Mouse (Mus musculus): Measurements from ENCODE around the gene Esr1.

Esr1 gene

DNA sequence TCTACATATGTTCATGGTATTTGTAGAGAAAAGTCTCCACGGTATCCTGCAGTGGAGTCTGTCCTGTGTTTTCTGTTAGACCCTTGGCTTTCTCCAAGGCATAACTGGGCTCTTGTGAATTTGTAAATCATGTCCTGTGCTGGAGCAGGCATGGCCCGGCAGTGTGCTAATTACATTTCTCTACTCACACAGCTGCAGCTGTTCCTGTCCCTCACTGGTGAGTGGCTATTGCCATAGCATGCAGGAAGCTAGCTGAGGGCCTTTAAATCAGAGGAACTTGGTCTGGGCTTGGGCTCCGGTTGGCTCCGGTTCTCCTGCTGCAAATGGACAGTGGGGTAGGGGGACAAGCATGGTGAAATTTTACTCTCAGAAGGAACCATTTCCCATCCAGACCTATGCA, 226.7 kb downstream of the Esr1 start:
- DNase-seq (ENCODE audit: low spot score): no peak

DNA sequence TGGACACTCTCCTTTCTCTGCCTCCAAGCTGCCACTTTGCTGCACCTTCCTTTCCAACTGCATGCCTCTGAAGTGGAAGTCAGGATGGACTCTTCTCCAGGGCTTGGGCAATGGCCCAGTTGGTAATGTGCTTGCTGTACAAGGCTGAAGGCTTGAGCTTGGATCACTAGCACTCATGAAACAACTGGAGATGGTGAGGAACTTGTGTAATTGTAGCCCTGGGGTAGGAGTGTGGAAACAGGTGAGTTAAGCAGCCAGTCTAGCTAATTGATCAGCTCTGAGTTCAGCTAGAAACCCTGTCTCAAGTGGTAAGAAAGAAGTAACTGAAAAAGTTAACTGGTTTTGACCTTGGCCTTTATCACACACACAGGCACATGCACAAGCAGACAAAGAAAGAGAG, 229.6 kb downstream of the Esr1 start:
- no peak for DNase-seq (ENCODE audit: low spot score)

DNA sequence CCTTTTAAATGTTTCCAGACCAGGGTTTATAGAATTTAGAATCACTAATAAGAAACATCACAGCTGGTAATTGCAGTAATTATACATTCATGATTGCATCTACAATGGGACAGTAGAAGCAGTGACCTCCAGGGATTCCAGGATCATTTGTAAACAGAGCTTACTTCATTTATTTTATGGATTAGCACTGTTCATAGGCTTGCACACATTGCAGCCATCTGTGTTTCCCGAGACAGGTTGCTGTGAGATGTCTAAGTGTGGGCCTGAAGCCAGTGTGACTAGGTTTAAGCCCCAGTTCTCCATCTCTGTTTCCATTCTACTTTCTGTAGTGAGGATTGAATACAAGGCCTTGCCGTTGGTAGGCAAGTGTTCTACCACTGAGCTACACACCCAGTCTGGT, 236.1 kb downstream of the Esr1 start:
- no peak for DNase-seq (ENCODE audit: low spot score)

DNA sequence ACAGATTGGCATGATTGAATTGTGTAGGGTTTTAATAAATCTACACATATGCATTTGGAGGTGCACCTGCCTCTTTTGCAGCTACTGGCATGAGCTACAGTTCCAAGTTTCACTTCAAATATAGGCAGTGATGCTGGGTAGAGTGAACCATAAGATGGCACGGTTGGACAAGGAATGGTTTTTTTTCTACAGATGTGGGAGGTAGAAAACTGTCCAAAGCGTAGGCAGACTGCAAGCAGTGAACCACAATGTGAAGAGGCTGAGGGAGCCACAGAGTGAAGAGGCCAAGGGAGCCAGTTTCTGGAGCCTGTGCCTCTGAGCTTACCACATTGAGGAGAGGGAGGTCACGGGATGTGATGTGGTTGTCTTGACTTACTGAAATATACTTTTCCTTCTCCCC, 238.5 kb downstream of the Esr1 start:
- DNase-seq (ENCODE audit: low spot score): no peak

DNA sequence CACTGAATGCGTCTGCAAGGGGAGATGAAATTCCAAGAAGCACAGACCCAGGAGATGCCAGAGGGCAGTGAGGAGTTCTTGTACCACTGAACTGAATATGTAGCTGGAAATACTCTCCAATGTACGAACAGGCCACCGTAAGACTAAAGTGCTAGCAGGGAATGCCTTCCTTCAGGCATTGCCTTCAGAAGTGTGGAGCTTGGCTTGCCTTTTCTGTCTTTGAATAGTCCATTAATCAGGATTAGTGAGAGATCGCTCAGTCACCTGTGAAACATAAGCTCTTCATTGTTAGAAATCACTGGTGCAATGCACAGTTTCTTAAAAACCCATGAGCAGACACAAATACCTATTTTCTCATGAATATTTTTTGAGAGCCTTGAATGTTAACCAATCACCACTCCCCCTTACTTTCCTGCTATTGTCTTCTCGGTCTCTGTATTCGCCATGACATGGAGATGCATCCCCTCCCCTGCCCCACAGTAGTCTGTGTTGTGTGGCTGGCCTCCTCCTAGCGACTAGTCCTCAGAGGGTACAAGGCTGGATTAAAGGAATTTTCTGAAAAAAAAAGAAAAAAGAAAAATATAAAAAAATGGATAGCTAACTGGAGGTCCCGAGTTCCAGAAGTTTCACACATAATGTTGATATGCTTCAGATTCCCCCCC, 263.8 kb downstream of the Esr1 start:
- no peak for DNase-seq (ENCODE audit: low spot score)

DNA sequence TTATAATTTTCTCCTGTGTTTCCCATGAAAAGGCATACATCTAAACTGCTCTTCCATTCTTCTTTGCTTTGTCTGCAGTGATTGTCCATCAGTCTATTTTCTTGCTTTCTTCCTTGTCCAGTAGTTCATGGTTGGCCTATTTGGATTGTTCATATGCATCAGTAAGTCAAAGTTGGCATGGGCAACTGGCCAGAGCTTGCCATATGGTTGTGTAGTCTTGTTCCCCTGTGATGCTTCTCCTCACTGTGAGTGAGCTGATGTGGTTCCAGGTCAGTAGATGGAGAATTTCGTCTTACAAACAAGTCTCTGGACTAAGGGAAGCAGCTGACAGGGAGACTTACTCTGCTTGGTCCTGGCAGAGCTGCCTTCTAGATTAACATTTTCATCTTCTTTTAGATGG, 270.0 kb downstream of the Esr1 start:
- DNase-seq (ENCODE audit: low spot score): no peak

DNA sequence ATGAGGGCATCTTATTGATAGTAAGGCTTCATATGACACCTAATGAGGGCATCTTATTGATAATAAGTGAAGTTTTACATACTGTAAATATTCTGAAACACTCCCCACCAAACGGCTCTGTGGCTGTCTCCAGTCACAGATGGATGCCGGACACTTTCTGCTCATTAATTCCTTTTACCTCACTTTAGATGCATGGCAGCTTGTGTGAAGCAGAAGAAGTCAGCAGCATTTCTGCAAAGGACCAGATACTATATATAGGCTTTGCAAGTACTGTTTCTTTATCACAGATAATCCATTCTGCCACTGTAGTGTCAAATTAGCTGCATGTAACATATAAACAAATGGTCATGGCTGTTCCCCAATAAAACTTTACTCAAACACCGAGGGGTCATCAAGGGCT, 274.1 kb downstream of the Esr1 start:
- no peak for DNase-seq (ENCODE audit: low spot score)

DNA sequence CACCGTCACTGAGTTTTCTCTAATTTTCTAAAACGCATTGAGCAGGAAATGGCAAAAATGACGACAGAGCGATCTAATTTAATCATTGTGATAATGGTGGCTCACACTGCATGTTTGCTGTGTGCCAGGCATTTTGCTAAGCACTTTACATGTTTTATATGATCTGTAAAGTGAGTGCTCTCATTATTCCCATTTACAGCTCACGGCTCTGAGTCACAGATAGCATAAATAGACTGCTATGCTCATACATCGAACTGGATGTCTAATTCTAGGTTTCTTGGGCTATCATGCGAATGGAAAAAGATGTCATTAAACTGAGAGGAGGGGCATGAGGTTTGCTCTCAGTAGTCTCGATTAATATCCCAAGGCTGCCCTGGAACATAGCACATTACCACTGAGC, 274.6 kb downstream of the Esr1 start:
- no peak for DNase-seq (ENCODE audit: low spot score)

DNA sequence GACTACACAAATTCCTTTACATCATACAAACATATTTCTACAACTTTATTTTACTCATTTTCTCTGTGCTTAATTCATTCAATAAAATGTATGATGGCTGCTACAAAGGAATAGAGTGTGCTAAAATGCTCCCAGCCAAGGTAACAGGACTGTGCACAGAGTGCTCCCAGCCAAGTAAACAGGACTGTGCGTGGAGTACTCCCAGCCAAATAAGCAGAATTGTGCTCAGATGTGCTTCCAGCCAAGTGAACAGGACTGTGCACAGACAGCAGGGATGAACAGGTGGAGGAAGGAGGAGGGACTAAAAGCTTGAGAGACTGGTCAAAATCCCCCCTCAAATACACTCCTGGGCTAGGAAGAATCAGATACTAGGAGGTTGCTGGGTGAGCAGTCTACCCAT, 282.1 kb downstream of the Esr1 start:
- no peak for DNase-seq (ENCODE audit: low spot score)

DNA sequence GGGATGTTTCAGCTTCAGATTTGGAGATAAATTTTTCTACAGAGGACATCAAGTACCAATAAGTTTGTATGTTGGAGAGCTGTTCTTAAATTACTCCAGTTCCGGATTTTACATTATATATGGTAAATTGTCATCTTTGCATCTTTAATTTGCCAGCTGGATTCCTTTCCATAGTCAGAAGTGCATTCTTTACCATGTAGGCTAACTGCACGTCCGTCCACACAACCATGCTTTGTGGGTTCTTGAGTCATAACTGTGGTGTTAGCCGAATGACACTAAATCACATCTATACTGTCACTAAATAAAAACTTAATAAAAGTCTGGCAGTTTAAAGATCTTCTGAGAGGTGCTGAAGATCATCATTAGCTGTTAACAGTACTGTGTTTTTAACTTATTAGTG, 286.4 kb downstream of the Esr1 start:
- no peak for DNase-seq (ENCODE audit: low spot score)

DNA sequence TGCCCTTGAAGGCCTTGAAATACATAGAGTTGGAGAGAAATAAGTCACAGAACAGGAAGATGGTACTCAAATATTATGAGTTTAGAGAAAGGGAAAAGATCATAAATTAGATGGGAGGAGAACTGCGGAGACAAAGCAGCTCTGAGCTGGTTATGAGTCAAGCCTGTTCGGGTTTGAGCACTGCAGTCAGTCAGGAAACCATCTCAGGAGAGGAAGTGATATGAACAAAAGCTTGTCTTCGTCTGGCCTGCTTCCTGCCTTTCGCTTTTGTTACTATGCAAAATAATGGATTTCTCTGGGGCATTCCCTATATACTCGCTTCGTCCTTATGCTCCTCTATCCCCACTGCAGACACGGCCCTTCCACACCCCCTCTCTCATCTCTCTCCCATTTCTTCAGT, 288.9 kb downstream of the Esr1 start:
- DNase-seq (ENCODE audit: low spot score): no peak

DNA sequence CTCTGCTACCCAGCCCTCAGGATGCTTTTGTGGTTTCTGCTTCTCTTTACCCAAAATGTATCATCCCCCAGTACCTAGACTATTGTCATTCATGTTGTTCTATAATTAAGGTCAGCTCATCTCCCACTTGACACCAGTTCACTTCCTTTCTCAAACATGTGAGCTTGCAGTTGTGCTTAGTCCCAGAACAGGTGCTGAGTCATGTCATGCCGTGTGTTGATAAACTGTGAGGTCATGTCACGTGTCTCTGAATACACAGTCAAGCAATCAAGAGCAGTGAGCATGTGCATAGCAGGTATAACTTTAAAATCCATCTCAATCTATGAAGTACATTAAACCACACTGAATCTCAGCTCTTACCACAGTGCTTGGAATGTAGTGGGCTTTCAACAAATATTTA, 297.9 kb downstream of the Esr1 start:
- no peak for DNase-seq (ENCODE audit: low spot score)

DNA sequence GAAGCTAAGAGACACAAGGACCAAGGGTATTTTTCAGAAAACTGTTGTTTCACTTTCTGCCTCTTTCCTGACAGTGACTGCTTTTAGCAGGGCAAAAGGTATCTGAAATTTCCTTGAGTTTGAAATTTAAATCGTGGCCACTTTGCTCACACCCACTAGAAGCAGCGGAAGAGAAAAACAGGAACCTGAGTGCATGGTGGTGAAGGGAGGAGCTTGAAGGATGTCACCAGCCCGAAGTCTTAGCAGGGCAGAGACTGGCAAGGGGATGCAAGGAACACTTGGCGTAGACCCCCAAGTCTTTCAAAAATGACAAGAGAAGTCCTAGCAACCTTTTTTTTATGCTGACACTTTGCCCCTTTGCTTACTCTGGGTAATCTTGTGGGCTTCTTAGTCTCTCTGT, 299.1 kb downstream of the Esr1 start:
- DNase-seq (ENCODE audit: low spot score): no peak

DNA sequence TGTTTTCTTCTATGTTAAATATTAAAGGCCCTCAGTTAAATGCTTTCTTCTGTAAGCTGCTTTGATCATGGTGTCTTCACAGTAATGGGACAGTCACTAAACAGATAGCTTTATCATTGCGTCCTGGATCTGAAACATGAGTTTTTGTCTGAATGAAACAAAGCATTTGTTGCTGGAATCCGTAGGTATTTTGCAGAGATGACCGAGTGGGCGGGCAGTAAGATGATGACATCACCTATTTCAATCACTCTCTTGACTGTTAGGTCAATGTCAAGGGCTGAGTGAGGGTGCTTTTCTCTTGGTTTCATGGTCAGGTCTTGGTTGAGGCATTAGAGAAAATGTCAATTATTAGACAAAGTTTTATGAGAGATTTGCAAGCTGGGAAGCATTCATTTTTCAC, 307.7 kb downstream of the Esr1 start:
- DNase-seq (ENCODE audit: low spot score): no peak

DNA sequence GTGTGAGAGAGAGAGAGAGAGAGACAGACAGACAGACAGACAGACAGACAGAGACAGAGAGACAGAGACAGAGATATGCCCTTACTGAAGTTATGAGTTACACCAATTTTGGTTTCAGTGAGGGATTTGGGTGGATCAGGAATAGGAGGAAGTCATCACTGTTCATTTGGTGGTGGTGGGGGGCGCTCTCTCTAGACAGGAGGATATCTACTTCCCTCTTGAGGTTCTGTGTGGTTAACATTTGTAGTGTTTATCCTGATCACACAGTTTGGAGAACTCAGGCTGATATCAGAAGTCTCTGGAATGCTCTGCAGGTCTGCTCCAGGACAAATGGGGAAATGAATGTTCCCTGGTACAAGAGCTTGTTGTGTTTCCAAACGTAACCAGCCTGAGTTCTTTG, 312.2 kb downstream of the Esr1 start:
- DNase-seq (ENCODE audit: low spot score): no peak

DNA sequence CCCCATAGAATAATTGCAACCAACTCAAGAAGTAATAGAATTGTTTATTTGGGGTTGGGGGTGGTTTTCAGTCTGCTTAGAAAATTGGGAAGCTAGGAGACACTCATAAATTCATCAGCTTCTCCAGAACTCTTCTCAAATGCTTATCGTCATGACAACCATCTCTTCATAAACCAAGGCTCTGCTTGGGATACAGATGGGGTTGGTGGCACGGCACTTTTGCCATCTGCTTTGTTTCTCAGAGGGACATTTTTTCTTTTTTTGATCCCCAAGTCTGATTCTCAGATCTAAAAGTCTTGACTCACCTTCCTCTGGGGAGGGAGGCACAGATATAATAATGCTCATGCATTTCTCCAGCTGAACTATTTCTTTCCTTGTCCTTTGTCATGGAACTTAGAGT, 313.0 kb downstream of the Esr1 start:
- DNase-seq (ENCODE audit: low spot score): no peak

DNA sequence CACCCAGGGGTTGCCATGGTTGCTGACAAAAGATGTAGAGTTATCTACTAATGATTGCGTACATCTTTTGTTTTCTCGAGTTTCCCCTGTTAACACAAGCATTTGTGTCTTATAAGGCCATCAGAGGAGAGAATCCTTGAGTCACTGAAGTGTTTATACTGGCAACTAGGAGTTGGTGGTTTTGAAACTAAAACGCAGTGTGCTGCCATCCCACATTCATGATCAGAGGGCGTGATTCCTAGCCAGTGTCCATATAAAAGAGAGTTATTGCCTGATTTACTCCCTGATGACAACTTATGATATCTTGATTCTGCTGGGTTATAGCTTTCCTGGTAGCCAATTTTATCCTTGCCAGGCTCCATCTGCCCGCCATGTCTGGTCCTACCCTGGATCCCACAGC, 331.8 kb downstream of the Esr1 start:
- no peak for DNase-seq (ENCODE audit: low spot score)

DNA sequence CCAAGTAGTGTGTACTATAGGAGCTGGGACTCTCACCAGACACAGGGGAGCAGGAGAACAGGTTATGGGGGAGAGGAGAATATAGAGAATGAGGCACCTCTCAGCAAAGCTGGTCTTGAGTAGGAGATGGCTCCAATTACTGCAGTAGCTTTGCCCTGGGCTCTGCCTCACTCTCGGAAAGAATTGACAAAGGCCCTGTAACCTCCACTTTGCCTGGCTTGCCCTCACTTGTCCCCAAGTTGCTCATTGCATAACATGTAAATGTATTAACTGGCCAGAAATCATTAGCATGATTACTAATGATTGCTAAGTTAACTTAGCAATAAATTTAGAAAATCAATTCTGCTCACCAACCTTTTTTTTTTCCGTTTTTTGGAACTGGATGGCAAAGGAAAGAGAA, 333.3 kb downstream of the Esr1 start:
- no peak for DNase-seq (ENCODE audit: low spot score)

DNA sequence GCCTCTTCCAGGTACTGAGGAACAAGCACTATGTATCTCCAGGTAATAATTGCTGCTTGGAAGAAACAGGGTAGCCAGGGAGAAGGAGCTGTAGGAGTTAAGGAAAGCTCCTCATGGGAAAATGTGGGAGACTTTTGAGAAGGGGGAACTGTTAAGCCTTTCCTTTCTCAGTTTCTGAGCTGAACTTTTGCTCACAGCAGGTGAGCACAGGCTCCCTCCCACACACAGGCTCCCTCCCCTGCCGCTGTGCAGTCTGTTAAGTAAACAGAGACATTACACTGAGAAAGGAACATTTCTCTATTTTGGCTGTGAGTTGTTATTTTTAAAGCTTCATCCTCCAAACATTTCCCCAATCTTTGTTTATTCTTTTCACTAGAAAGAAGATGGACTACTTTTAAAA, 354.4 kb downstream of the Esr1 start:
- no peak for DNase-seq (ENCODE audit: low spot score)

DNA sequence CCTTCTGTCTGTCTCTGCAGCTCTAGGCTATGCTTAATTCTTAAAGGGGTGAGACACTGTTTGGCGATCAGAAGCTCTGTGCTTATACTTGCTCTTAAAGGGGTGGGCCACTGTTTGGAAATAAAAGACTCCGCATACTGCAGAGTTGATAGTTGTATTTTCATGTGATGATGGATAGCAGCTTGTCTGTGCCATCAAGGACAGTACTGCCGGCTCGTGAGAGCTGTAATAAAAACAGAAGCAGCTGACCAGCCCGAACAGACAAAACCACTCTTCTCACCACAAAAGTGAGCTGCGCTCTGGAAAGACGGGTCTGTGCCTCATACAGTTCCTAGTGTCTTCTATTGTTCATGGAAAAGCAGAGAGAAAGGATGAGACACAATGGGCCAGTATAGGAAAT, 359.8 kb downstream of the Esr1 start:
- no peak for DNase-seq (ENCODE audit: low spot score)

DNA sequence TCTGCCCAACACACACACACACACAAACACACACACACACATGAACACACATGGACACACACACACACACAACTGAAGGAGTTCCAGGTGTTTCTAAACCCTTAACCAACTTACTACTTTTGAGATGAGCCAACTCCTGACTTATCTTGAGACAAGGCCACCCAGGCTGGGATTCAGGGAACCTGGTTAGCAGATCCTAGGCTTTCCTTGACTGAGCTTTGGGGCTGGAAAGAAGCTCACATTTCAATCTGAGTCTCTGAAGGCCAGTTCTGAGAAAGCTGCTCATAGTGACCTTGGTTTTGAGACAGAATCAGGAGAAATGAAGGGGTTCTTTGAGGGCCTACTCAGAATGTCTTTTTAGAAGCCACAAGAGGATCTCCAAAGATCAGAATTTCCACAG, 360.2 kb downstream of the Esr1 start:
- no peak for DNase-seq (ENCODE audit: low spot score)

DNA sequence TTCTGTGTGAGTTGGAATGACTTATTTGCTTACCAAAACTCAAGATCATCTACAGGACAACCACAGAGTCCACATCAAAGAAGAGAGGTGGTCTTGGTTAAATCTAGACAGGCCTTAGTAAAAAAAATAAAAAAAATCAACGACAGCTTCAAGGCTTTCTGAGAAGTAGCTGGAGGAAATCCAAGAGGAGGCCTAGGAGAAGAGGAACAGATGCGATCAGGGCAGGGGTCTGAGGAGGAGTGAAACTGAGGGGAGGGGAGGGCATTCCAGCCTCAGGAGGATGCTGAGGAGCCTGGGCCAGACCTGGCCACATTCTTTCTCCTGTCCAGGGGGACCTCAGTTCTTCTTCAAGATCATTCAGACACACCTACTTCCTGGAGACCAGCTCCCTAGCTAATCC, 360.6 kb downstream of the Esr1 start:
- DNase-seq (ENCODE audit: low spot score): no peak

DNA sequence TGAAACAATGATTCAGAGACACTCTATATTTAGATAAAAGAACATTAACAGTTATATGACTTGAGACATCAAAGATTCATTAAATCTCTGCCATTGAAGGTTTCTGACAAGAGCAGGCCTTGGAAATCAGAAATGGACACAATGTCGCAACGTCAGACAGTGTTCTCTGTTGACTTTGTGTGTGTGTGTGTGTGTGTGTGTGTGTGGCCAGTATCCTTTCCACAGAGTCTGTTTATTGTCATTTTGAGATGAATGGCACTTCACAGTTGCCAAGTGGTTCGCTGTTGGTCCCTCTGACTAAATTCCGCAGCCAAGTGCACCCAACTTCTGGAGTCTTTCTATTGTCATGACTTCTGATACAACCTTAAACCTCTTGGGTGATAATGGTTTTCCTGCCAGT, 362.9 kb downstream of the Esr1 start:
- DNase-seq (ENCODE audit: low spot score): no peak

DNA sequence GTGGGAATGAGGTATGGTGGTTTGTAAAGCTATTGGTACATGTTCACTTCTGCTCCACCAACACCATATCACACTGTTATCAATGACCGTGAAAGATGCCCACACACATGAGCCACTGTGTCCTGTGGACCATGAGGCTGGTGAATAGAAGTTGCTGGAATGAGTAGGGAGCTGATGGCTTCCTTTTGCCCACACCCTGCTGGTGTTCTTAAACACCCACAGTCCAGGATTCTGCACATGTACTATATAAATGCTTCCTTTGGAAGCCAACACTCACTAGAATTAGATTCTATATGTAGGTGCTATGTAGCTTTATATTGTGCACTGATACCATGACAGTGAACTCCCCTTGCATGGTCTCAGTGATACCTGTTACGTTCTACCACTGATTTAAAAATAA, 365.2 kb downstream of the Esr1 start:
- no peak for DNase-seq (ENCODE audit: low spot score)

DNA sequence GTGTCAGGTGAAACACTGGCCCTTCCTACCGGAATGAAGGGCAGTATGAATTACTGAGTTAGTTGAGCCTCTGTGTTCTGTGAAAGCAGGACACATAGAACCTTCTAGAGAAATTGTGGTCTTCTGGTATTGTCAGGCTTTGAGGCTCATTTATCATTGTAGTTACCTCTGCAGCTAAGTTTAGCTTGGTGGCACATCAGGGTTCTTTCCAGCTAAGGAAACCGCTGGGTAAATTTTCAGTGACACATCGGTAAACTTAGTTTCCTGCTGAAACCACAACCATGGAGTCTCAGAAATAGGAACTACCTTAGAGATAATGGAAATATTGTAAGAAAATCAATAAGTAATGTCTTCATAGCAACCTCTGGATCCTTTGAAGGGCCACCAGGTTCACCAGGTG, 366.0 kb downstream of the Esr1 start:
- DNase-seq (ENCODE audit: low spot score): no peak

All from c-Kit-positive CD71-positive TER-119-positive erythroid progenitor cells, embryonic 14.5 days (primary cell).